Mouse (Mus musculus): ENCODE measurements around the gene Stab1.

Gene Stab1

DNA sequence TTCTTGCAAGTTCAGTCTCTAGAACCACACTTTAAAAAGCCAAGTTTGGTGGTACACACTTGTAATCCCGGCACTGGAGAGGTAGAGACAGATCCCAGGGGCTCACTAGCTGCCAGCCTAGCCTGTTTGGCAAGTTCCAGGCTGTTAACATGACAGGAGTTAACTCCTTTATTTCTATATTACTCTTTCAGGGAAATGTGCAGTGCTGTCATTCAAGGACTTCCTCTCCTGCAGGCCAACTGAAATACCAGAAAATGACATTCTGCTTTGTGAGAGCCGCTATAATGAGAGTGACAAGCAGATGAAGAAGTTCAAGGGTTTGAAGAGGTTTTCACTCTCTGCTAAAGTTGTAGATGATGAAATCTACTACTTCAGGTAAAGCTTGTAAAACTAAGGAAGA lies 63.3 kb downstream of the Stab1 start:
- in situ Hi-C loops (cut with MboI; ENCODE audit: unreplicated experiment in 2 of 2) = no loop called here

DNA sequence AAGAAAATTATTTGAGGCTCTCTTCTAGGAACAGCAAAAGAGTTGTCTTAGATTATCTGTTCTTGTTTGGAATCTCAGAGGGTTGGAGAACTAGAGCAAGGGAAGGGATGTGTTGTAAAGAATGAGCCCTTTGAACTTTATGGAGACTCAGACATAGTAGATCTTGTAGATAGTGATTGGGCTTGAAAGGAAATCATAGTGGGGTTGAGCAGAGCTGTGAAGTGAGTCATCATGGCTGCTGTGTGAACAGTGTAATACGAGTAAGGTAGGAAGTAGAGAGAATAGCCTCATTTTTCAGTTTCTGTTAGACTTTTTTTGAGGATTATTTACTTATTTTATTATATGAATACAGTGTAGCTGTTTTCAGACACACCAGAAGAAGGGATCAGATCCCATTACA lies 78.5 kb downstream of the Stab1 start:
- in situ Hi-C loops (cut with MboI; ENCODE audit: unreplicated experiment in 2 of 2) = no loop called here

Data from v-Abl transformed pro-B cells (cell line).